In genomic region chr5:123011705-123012104, GRCm38 (mm10) we compare ENCODE assay signal across 14 mouse cellular contexts. TPM values are rescaled to one million over a fixed set of nuclear protein-coding genes. Genes with fewer than 3 reads are reported as not detected.
"Had no signal": no experiment of that assay in that cellular context is flagged by ENCODE, and none has a peak within 500 bp of the region (broad histone marks: within the 10 kb centered on the region; RNA-seq: fewer than 3 reads in every experiment).

No protein-coding gene starts in this region.

- ATAC-seq: liver, postnatal 0 days; lung, postnatal 0 days; midbrain, embryonic 13.5 days; midbrain, embryonic 15.5 days had no signal

- DNase-seq: liver, postnatal 0 days; lung, adult 2 months; lung, postnatal 14 days; lung, postnatal 4 days; right cerebral cortex, postnatal 14 days; thymus, adult 18-20 months; thymus, postnatal 14 days; thymus, postnatal 36 days had no signal

RNA-seq across cellular contexts. Expression of gene Morn3, which starts 35.1 kb away (rescaled TPM):
- total RNA-seq: midbrain, postnatal 0 days; monocyte, adult 5-6 weeks; neutrophil, adult 5-6 weeks had no signal
